Mouse (Mus musculus) embryonic fibroblast, embryonic 13.5 days (primary cell): Measurements from ENCODE around the gene Irak3.

Experiments
- CTCF ChIP-seq: IDR thresholded peaks from 2 replicates; pipeline ENCODE4 v1.5.1; 2011; ENCODE audit warnings: mild to moderate bottlenecking, control low read depth, low read length, moderate library complexity, borderline replicate concordance; ENCODE audit not compliant: insufficient read depth
- POLR2A ChIP-seq: IDR thresholded peaks from 2 replicates; pipeline ENCODE4 v1.6.1; 2011; ENCODE audit warnings: low read depth, mild to moderate bottlenecking, control low read depth, low read length, moderate library complexity

- TF ChIP-seq CTCF = no peak
- TF ChIP-seq POLR2A = no peak
These were observed 39.1 kb downstream of the Irak3 start for GRCm38 (mm10) chr10:120162840-120163239.
